Mouse (Mus musculus): ENCODE results near the gene Nedd9.

DNA sequence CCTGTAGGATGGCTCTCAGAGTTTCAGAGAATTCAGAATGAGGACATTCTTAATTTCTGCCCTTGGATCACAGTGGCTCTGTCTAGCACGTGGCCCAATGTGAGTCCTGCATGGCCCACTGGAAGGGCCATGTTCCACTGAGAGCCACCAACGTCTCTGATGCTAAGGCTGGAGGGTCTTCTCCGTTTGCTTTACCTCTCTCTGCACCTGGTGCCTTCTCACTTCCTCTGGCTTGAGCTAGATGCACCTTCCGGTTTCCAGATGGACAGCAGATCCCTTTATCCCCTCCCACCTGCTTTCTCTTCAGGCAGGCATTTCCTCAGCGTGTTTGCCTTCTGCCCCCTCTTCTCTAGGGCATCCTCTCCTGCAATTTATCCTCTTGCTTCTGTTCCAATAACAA, 118.5 kb downstream of the Nedd9 start:
- TF ChIP-seq CTCF (IDR thresholded peaks at IDR 0.05; ENCODE audit: control insufficient read depth, insufficient read depth, low read length) = no peak
- TF ChIP-seq POLR2A (IDR thresholded peaks at IDR 0.05; ENCODE audit: borderline replicate concordance, control insufficient read depth, low read depth, low read length) = no peak

Measured in bone marrow, adult 2 months (tissue).